Mouse (Mus musculus): ENCODE measurements around the gene Synj1. TPM values are rescaled to one million over a fixed set of nuclear protein-coding genes. Genes with fewer than 3 reads are reported as not detected.

The Synj1 gene
- polyA plus RNA-seq, 1 experiment from 2014 or later = 55.3 TPM

DNA sequence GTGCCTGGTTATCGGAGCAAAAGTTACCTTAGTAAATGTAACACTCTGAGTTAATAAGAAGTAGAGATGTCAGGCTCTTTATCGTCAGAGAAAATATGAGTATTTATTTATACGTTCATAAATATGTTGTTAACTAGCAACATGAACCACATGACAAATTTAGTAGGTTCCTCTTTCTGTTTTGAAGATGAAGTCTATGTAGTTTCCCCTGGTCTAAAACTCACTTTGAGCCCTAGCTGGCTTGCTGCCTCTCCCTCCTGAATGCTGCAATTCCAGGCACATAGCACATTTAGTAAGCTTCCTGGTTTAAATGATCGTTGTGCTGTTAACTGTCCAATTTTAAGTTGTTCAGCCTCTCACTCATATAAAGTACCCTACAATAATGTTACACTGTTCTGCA lies 19.6 kb upstream of the Synj1 start:
- no peaks in the 10 kb centered on the region for H3K9me3 ChIP-seq
- H3K4me2 ChIP-seq = no peak overlapping the region
- H3K9ac ChIP-seq = no peak overlapping the region
- H3K27ac ChIP-seq = no peak overlapping the region
- ATAC-seq (replicated peaks) = no peak
- no peak overlapping the region for H3K4me3 ChIP-seq
- H3K4me1 ChIP-seq = no peaks in the 10 kb centered on the region
- H3K36me3 ChIP-seq (replicated peaks) = peaks cover 69% of the 10 kb centered on the region
- H3K27me3 ChIP-seq (replicated peaks) = no peaks in the 10 kb centered on the region
- WGBS = 94% methylated on average over 4 of the region's 4 CpGs

DNA sequence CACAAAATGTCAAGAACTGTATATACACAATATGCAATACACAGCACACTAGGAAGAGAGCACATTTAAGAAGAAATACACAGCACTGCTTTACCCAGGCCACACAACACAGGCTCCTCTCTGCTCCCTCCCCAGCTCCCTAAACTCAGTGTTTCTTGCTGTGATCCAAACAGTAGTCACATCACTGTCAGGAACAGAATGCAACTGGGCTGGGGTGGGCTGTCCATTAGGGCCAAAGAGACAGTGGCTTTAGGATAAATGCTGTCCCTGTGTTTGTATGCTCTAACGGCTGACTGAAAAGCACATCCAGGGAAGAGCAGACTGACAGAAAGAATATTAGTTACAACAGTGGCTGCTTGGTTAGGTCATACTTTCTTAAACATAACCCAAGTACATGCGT lies 18.8 kb upstream of the Synj1 start:
- Histone ChIP-seq H3K9me3 (no peaks in the 10 kb centered on the region), H3K36me3 (replicated peaks) (peaks cover 71% of the 10 kb centered on the region), H3K27me3 (replicated peaks) (no peaks in the 10 kb centered on the region), H3K9ac (no peak overlapping the region), H3K4me2 (no peak overlapping the region), H3K4me1 (no peaks in the 10 kb centered on the region), H3K4me3 (no peak overlapping the region), H3K27ac (no peak overlapping the region)
- WGBS = 94% methylated on average over 2 of the region's 2 CpGs
- ATAC-seq (replicated peaks) = no peak

DNA sequence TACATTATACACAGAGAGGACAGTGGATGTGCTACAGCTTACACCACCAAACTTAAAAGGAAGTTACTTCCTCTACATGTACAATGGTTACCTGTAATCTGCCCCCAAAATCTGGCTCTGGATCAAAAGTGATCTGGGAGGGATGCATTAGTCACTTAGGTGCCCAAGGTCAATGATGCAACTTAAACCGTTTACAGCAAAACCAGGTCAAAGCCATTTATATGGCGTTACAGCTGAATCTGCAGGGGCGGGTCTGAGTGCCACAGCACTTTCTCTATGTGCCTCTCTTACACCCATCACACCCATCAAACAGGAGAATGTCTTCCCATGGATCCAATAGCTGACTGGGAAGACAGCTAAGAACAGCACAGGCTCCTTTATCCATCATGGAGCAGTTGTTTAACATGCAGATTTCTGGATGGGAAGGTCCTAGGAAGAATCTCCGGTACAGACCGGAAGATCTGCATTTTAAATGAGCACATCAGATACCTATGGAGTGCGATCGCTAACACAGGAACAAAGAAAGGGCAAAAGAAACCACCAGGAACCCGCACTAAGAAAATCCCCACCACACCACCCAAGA lies 18.1 kb upstream of the Synj1 start:
- Histone ChIP-seq H3K4me1 (no peaks in the 10 kb centered on the region), H3K9ac (no peak overlapping the region), H3K36me3 (replicated peaks) (peaks cover 72% of the 10 kb centered on the region), H3K4me2 (no peak overlapping the region), H3K27me3 (replicated peaks) (no peaks in the 10 kb centered on the region), H3K27ac (no peak overlapping the region), H3K9me3 (no peaks in the 10 kb centered on the region), H3K4me3 (no peak overlapping the region)
- no peak for ATAC-seq (replicated peaks)
- WGBS = 88% methylated on average over 8 of the region's 8 CpGs

DNA sequence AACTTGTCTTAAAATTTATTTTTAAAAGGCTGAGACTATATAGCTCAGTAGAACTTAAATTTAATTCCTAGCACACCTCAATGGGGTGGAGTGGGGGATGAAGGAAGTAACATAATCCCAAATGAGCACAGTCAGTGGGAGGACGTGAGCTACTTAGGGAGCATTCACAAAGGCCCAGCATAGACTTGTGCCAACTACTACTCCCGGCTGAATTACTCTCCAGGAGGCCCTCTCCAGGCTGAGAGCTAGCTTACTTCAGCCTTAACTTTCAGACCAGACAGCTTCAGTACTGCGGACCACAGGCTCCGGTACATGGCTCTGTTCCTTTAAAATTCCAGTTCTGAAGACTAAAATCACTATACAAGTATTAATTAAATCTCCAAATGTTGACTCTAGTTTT lies 15.2 kb upstream of the Synj1 start:
- WGBS = 83% methylated on average over 4 of the region's 4 CpGs
- Histone ChIP-seq H3K9me3 (no peaks in the 10 kb centered on the region), H3K36me3 (replicated peaks) (peaks cover 71% of the 10 kb centered on the region), H3K9ac (no peak overlapping the region), H3K4me3 (no peak overlapping the region), H3K27ac (no peak overlapping the region), H3K27me3 (replicated peaks) (no peaks in the 10 kb centered on the region), H3K4me1 (no peaks in the 10 kb centered on the region), H3K4me2 (no peak overlapping the region)
- ATAC-seq (replicated peaks) = no peak

DNA sequence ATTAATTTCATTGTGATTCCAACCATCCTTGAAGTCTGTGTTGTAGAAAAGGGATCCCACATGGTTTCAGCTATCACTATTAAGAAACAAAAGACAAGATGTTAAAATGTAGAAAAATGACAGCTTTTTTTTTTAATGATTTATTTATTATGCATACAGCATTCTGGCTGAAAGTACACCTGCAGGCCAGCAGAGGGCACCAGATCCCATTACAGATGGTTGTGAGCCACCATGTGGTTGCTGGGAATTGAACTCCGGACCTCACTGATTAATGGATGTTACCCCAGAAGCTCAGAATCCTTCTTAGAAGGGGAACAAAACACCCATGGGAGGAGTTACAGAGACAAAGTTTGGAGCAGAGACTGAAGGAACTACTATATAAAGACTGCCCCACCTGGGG lies 12.3 kb upstream of the Synj1 start:
- H3K4me2 ChIP-seq = no peak overlapping the region
- H3K4me3 ChIP-seq = no peak overlapping the region
- 80% methylated on average over 1 of the region's 1 CpGs for WGBS
- no peaks in the 10 kb centered on the region for H3K9me3 ChIP-seq
- no peak overlapping the region for H3K9ac ChIP-seq
- peaks cover 84% of the 10 kb centered on the region for H3K36me3 ChIP-seq (replicated peaks)
- ATAC-seq (replicated peaks) = no peak
- H3K4me1 ChIP-seq = no peaks in the 10 kb centered on the region
- no peaks in the 10 kb centered on the region for H3K27me3 ChIP-seq (replicated peaks)
- H3K27ac ChIP-seq = no peak overlapping the region

GRCm38 (mm10) chr16:91020842-91021483 lies 9.9 kb upstream of the Synj1 start:
- Histone ChIP-seq H3K9ac (no peak overlapping the region), H3K27ac (no peak overlapping the region), H3K4me3 (no peak overlapping the region), H3K27me3 (replicated peaks) (no peaks in the 10 kb centered on the region), H3K4me2 (no peak overlapping the region), H3K4me1 (no peaks in the 10 kb centered on the region), H3K36me3 (replicated peaks) (peaks cover 72% of the 10 kb centered on the region), H3K9me3 (no peaks in the 10 kb centered on the region)
- 92% methylated on average over 10 of the region's 10 CpGs for WGBS
- ATAC-seq (replicated peaks) = no peak

DNA sequence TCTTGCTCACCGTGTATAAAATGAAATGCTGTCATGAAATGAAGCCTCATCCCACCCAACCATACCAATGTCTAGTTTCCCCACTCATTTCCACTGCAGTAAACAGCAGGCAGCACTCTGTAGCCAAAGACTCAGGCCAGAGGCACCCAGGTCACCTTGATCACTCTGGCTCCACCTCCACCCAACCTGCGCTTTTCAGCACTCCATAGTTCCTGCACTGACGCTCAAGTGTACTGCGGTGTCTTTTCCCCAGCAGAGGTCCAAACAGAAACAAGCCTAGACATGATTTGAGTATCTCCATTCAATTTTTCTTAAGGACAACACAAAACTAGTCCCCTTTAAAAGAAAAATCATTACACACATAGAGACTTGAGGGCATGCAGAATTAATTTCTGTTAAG lies 8.4 kb upstream of the Synj1 start:
- H3K27me3 ChIP-seq (replicated peaks) = no peaks in the 10 kb centered on the region
- no peak overlapping the region for H3K4me2 ChIP-seq
- WGBS = 97% methylated on average over 4 of the region's 4 CpGs
- H3K9ac ChIP-seq = no peak overlapping the region
- peaks cover 67% of the 10 kb centered on the region for H3K36me3 ChIP-seq (replicated peaks)
- no peaks in the 10 kb centered on the region for H3K4me1 ChIP-seq
- no peaks in the 10 kb centered on the region for H3K9me3 ChIP-seq
- no peak overlapping the region for H3K27ac ChIP-seq
- no peak overlapping the region for H3K4me3 ChIP-seq
- no peak for ATAC-seq (replicated peaks)

- Histone ChIP-seq H3K4me1 (peaks cover 10% of the 10 kb centered on the region; the same call in 1 of the 2 replicates), H3K36me3 (replicated peaks) (peaks cover 49% of the 10 kb centered on the region), H3K9me3 (no peaks in the 10 kb centered on the region), H3K27me3 (replicated peaks) (no peaks in the 10 kb centered on the region), H3K4me2 (no peak overlapping the region), H3K9ac (no peak overlapping the region), H3K4me3 (no peak overlapping the region), H3K27ac (no peak overlapping the region)
- WGBS = 90% methylated on average over 4 of the region's 4 CpGs
- ATAC-seq (replicated peaks) = no peak
Measured at GRCm38 (mm10) chr16:91015761-91016160, 4.7 kb upstream of the Synj1 start.

- H3K4me3 ChIP-seq = peak overlapping the region; percentile 98
- H3K27ac ChIP-seq = peak overlapping the region; percentile 98
- H3K27me3 ChIP-seq (replicated peaks) = no peaks in the 10 kb centered on the region
- ATAC-seq (replicated peaks) = no peak
- H3K4me1 ChIP-seq = peaks cover 22% of the 10 kb centered on the region
- H3K9me3 ChIP-seq = no peaks in the 10 kb centered on the region
- 40% methylated on average over 3 of the region's 3 CpGs for WGBS
- H3K4me2 ChIP-seq = peak overlapping the region; percentile 83
- H3K9ac ChIP-seq = peak overlapping the region; percentile 91
- peaks cover 24% of the 10 kb centered on the region for H3K36me3 ChIP-seq (replicated peaks)
Measured at GRCm38 (mm10) chr16:91011847-91012246, 739 bp upstream of the Synj1 start.

GRCm38 (mm10) chr16:91010581-91011020 lies 507 bp downstream of the Synj1 start:
- Histone ChIP-seq H3K9ac (peak overlapping the region; percentile 91), H3K9me3 (no peaks in the 10 kb centered on the region), H3K4me3 (peak overlapping the region; percentile 98), H3K27me3 (replicated peaks) (no peaks in the 10 kb centered on the region), H3K36me3 (replicated peaks) (peaks cover 16% of the 10 kb centered on the region), H3K27ac (peak overlapping the region; percentile 98), H3K4me2 (peak overlapping the region; percentile 83), H3K4me1 (peaks cover 22% of the 10 kb centered on the region)
- peak; percentile 74 for ATAC-seq (replicated peaks)
- WGBS = under 1% methylated on average over 31 of the region's 42 CpGs

DNA sequence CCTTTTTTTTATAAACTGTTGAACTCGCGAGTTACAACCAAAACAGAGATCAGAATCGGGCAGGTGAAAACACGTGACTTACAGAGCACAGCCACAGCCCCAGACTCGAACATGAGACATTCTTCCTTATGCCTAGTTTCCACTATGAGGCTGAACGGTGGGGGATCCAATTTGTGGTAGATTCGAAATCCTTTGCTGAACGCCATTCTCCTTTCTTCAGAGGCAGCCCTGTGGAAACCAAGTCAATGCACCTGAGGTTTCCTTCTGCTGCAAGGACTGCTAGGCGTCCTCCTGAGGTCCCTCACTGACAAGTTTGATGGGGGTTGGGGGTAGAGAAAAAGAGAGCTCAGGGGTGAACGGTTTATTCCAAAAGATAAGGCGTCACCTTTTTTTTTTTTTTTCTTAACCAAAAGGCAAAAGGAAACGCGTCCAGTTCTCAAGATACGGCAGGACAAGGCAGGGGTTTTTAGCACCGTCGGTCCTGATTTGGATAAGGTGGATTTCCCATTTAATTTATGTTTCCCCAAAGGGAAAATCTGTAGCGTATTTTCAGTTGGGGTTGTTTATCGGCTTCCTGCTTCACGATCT lies 1.1 kb downstream of the Synj1 start:
- 1% methylated on average over 19 of the region's 19 CpGs for WGBS
- Histone ChIP-seq H3K27ac (peak overlapping the region; percentile 98), H3K4me3 (peak overlapping the region; percentile 98), H3K27me3 (replicated peaks) (no peaks in the 10 kb centered on the region), H3K9me3 (no peaks in the 10 kb centered on the region), H3K9ac (peak overlapping the region; percentile 91), H3K4me2 (peak overlapping the region; percentile 83), H3K36me3 (replicated peaks) (peaks cover 10% of the 10 kb centered on the region; the same call in 1 of the 2 replicates), H3K4me1 (peaks cover 22% of the 10 kb centered on the region)
- no peak for ATAC-seq (replicated peaks)

GRCm38 (mm10) chr16:91004915-91005538 lies 6.1 kb downstream of the Synj1 start:
- Histone ChIP-seq H3K9me3 (no peaks in the 10 kb centered on the region), H3K27me3 (replicated peaks) (no peaks in the 10 kb centered on the region), H3K4me1 (peaks cover 11% of the 10 kb centered on the region), H3K36me3 (replicated peaks) (0 out of 2 replicates have a peak, but pooled peaks cover 4% of the 10 kb centered on the region), H3K27ac (no peak overlapping the region), H3K9ac (no peak overlapping the region), H3K4me2 (no peak overlapping the region), H3K4me3 (no peak overlapping the region)
- WGBS = 92% methylated on average over 4 of the region's 4 CpGs
- no peak for ATAC-seq (replicated peaks)

Data from midbrain, embryonic 15.5 days (tissue).